Mouse (Mus musculus) fat pad, adult 2 months (tissue): ENCODE measurements around the gene Prkar2a.

ENCODE experiments used
- DNase-seq: peaks from one replicate; pipeline ENCODE4 v3.0.0-alpha.2; 2011; ENCODE audit warnings: low read depth, low spot score; ENCODE audit errors: extremely low read depth

Gene Prkar2a

GRCm38 (mm10) chr9:108750616-108751015 lies 61.5 kb downstream of the Prkar2a start:
- DNase-seq = no peak

- no peak for DNase-seq
Measured at GRCm38 (mm10) chr9:108752142-108752920, 63.2 kb downstream of the Prkar2a start.

- no peak for DNase-seq
Measured at GRCm38 (mm10) chr9:108753326-108753725, 64.2 kb downstream of the Prkar2a start.

- no peak for DNase-seq
Measured at GRCm38 (mm10) chr9:108753976-108754375, 64.9 kb downstream of the Prkar2a start.

- DNase-seq = no peak
Measured at GRCm38 (mm10) chr9:108754423-108754822, 65.3 kb downstream of the Prkar2a start.

- DNase-seq = no peak
Measured at GRCm38 (mm10) chr9:108757406-108757805, 68.3 kb downstream of the Prkar2a start.

GRCm38 (mm10) chr9:108759121-108759520 lies 70.0 kb downstream of the Prkar2a start:
- DNase-seq = no peak

- DNase-seq = no peak
Measured at GRCm38 (mm10) chr9:108759805-108760204, 70.7 kb downstream of the Prkar2a start.

- no peak for DNase-seq
Measured at GRCm38 (mm10) chr9:108761561-108761960, 72.4 kb downstream of the Prkar2a start.

- DNase-seq = no peak
Measured at GRCm38 (mm10) chr9:108764971-108765370, 75.9 kb downstream of the Prkar2a start.

GRCm38 (mm10) chr9:108776614-108777013 lies 87.5 kb downstream of the Prkar2a start:
- DNase-seq = no peak

- no peak for DNase-seq
Measured at GRCm38 (mm10) chr9:108777276-108777675, 88.2 kb downstream of the Prkar2a start.

GRCm38 (mm10) chr9:108780959-108781358 lies 91.8 kb downstream of the Prkar2a start:
- DNase-seq = no peak

GRCm38 (mm10) chr9:108781891-108782290 lies 92.8 kb downstream of the Prkar2a start:
- no peak for DNase-seq

GRCm38 (mm10) chr9:108782836-108783547 lies 93.9 kb downstream of the Prkar2a start:
- DNase-seq = no peak

- DNase-seq = no peak
Measured at GRCm38 (mm10) chr9:108783548-108784463, 94.7 kb downstream of the Prkar2a start, which contains the start of gene Ip6k2. Gene Ip6k2 (plus strand): TSS chr9:108783796.

- no peak for DNase-seq
Measured at GRCm38 (mm10) chr9:108785416-108785815, 96.3 kb downstream of the Prkar2a start.

GRCm38 (mm10) chr9:108786494-108786893 lies 97.4 kb downstream of the Prkar2a start:
- no peak for DNase-seq

- no peak for DNase-seq
Measured at GRCm38 (mm10) chr9:108787080-108787479, 98.0 kb downstream of the Prkar2a start.

GRCm38 (mm10) chr9:108788713-108789112 lies 99.6 kb downstream of the Prkar2a start:
- no peak for DNase-seq

GRCm38 (mm10) chr9:108792307-108792706 lies 103.2 kb downstream of the Prkar2a start:
- no peak for DNase-seq
